Mouse (Mus musculus) heart, adult 2 months (tissue): Measurements from ENCODE around the gene Dnaja1. TPM values are rescaled to one million over a fixed set of nuclear protein-coding genes. Genes with fewer than 3 reads are reported as not detected.

Experiments
- DNase-seq, 2 experiments: peaks; one replicate each; pipeline ENCODE4 v3.0.0; 2021
- H3K27ac ChIP-seq: fragments of 200-600 bp; 2 replicates; pipeline ENCODE4 v1.8.1; 2022
- H3K27me3 ChIP-seq: fragments of 200-500 bp; 2 replicates; pipeline ENCODE4 v1.6.1; 2012; ENCODE audit warnings: mild to moderate bottlenecking, low read length, inconsistent platforms, mixed read lengths; ENCODE audit not compliant: control insufficient read depth, insufficient read depth
- H3K36me3 ChIP-seq: fragments of 200-500 bp; 2 replicates; pipeline ENCODE4 v1.6.1; 2012; ENCODE audit warnings: low read length, inconsistent platforms; ENCODE audit not compliant: control insufficient read depth, insufficient read depth
- H3K4me1 ChIP-seq: fragments of 200-500 bp; 2 replicates; pipeline ENCODE4 v1.6.1; 2011; ENCODE audit warnings: low read length; ENCODE audit not compliant: control insufficient read depth, insufficient read depth
- H3K4me3 ChIP-seq: fragments of 200-600 bp; 2 replicates; pipeline ENCODE4 v1.8.1; 2022
- H3K79me2 ChIP-seq: fragments of 200-500 bp; replicated peaks from 2 replicates; pipeline ENCODE4 v1.6.1; 2012; ENCODE audit warnings: mild to moderate bottlenecking, inconsistent platforms, low read length, moderate library complexity, mixed read lengths; ENCODE audit not compliant: control insufficient read depth, insufficient read depth
- H3K9ac ChIP-seq: fragments of 200-500 bp; 2 replicates; pipeline ENCODE4 v1.6.1; 2012; ENCODE audit warnings: low read depth, mild to moderate bottlenecking, control low read depth, inconsistent platforms, low read length, mixed read lengths
- CTCF ChIP-seq: fragments of 200-600 bp; IDR thresholded peaks from 2 replicates; pipeline ENCODE4 v1.8.1; 2022; ENCODE audit warnings: antibody characterized with exemption, mild to moderate bottlenecking, moderate library complexity
- EP300 ChIP-seq: fragments of 200-500 bp; IDR thresholded peaks from 2 replicates; pipeline ENCODE4 v1.6.1; 2011; ENCODE audit warnings: low read depth, low read length, control low read depth; ENCODE audit not compliant: insufficient read depth
- POLR2A ChIP-seq: fragments of 200-500 bp; IDR thresholded peaks from 2 replicates; pipeline ENCODE4 v1.6.1; 2011; ENCODE audit warnings: mild to moderate bottlenecking, low read depth, low read length, control low read depth; ENCODE audit not compliant: insufficient read depth
- WGBS: fragments of 180-500 bp; shearing (Covaris S2); methylation state at CpG from one replicate; pipeline ENCODE4 v1.1.7; 2018; 5-methylcytosine and 5-hydroxymethylcytosine counted together
- intact Hi-C: fragments of 180-260 bp; cut with DNase I; formaldehyde crosslinking; loops from one replicate; pipeline ENCODE4 v1.15.1; 2025
- microRNA-seq, 2 experiments: library from miRNA; unstranded; fragments of <30 nt; microRNA quantifications; one replicate each; pipeline ENCODE4 v1.2.0; 2021
- polyA plus RNA-seq: library from polyadenylated mRNA; depleted of rRNA; stranded (reverse); fragments of >200 nt; gene quantifications from 2 replicates; pipeline ENCODE4 v1.2.3, GENCODE M21; 2012; rRNA removed
- total RNA-seq, 2 experiments: library from RNA; stranded (reverse); gene quantifications; 2 replicates each; pipeline ENCODE4 v1.2.3; 2021

Dnaja1 gene
- total and polyA plus RNA-seq, 3 experiments = 5.9 to 114 (median 60.2) TPM

GRCm38 (mm10) chr4:40785620-40786166 lies 63.7 kb downstream of the Dnaja1 start:
- Histone ChIP-seq H3K27ac (no peak overlapping the region), H3K36me3 (peaks cover 4% of the 10 kb centered on the region), H3K4me3 (no peak overlapping the region), H3K9ac (no peak overlapping the region), H3K4me1 (peaks cover 11% of the 10 kb centered on the region), H3K27me3 (no peaks in the 10 kb centered on the region), H3K79me2 (no peaks in the 10 kb centered on the region)
- no peak for DNase-seq
- WGBS = 78% methylated on average over 9 of the region's 9 CpGs
- intact Hi-C loops = no loop called here
- no peak for TF ChIP-seq CTCF
- TF ChIP-seq EP300 = no peak
- no peak for TF ChIP-seq POLR2A

- intact Hi-C loops = no loop called here
- Histone ChIP-seq H3K4me3 (no peak overlapping the region), H3K4me1 (peaks cover 8% of the 10 kb centered on the region), H3K79me2 (no peaks in the 10 kb centered on the region), H3K27ac (no peak overlapping the region), H3K27me3 (no peaks in the 10 kb centered on the region), H3K9ac (no peak overlapping the region), H3K36me3 (peaks cover 2% of the 10 kb centered on the region; the same call in 1 of the 2 replicates)
- TF ChIP-seq EP300 (no peak), CTCF (no peak), POLR2A (no peak)
- DNase-seq = no peak
- WGBS = 88% methylated on average over 4 of the region's 4 CpGs
Measured at GRCm38 (mm10) chr4:40786578-40786977, 64.6 kb downstream of the Dnaja1 start.

Small RNA genes within 50 kb of the gene (microRNA-seq; reads per million reads assigned to microRNA genes)
- gene Mir207 = 0 to 0.56 reads per million in 2 experiments

Other genes with a start within 250 kb of the Dnaja1 start
- gene Tmem215, start 250.0 kb upstream of the Dnaja1 start, total RNA-seq = under 1 TPM in 1 of 2 experiments, not detected in 1; 0.14 TPM
- 0.12 and 0.38 TPM in 2 replicates for gene Tmem215, start 250.0 kb upstream of the Dnaja1 start, polyA plus RNA-seq
- gene Aptx, start 19.0 kb upstream of the Dnaja1 start, total RNA-seq = 10 to 100 TPM; 14.4 to 16.8 TPM
- 7.6 and 11.2 TPM in 2 replicates for gene Aptx, start 19.0 kb upstream of the Dnaja1 start, polyA plus RNA-seq
- gene Smu1, start 35.8 kb downstream of the Dnaja1 start, total RNA-seq = 10 to 100 TPM; 27.0 to 31.7 TPM
- 13.8 and 28.8 TPM in 2 replicates for gene Smu1, start 35.8 kb downstream of the Dnaja1 start, polyA plus RNA-seq
- 10 to 100 TPM; 68.7 to 69.7 TPM for gene B4galt1, start 131.9 kb downstream of the Dnaja1 start, total RNA-seq
- 42.6 and 57.4 TPM in 2 replicates for gene B4galt1, start 131.9 kb downstream of the Dnaja1 start, polyA plus RNA-seq
- under 1 TPM in 1 of 2 experiments, not detected in 1; 0.68 TPM for gene Spink4, start 197.9 kb downstream of the Dnaja1 start, total RNA-seq
- gene Spink4, start 197.9 kb downstream of the Dnaja1 start, polyA plus RNA-seq = 1.7 and 3.6 TPM in 2 replicates
- 100 to 1,000 TPM; 263 to 301 TPM for gene Bag1, start 226.1 kb downstream of the Dnaja1 start, total RNA-seq
- gene Bag1, start 226.1 kb downstream of the Dnaja1 start, polyA plus RNA-seq = 88.7 and 97.0 TPM in 2 replicates
- 10 to 100 TPM; 32.7 to 36.6 TPM for gene Chmp5, start 226.3 kb downstream of the Dnaja1 start, total RNA-seq
- gene Chmp5, start 226.3 kb downstream of the Dnaja1 start, polyA plus RNA-seq = 12.7 and 21.5 TPM in 2 replicates
- gene Nfx1, start 248.8 kb downstream of the Dnaja1 start, total RNA-seq = 10 to 100 TPM; 18.9 to 19.8 TPM
- gene Nfx1, start 248.8 kb downstream of the Dnaja1 start, polyA plus RNA-seq = 16.9 and 30.6 TPM in 2 replicates